Comparison of ENCODE assay signal across 11 mouse cellular contexts in genomic region chr1:36261708-36262504, GRCm38 (mm10). TPM values are rescaled to one million over a fixed set of nuclear protein-coding genes. Genes with fewer than 3 reads are reported as not detected.
DNase-seq lines count a peak whose midpoint lies in the region; ATAC-seq and TF ChIP-seq lines count a peak whose summit lies in the region.
"Had no signal": no experiment of that assay in that cellular context is flagged by ENCODE, and none has a peak within 500 bp of the region (broad histone marks: within the 10 kb centered on the region; RNA-seq: fewer than 3 reads in every experiment).

No protein-coding gene starts in this region.

- H3K9ac ChIP-seq in liver, embryonic 15.5 days = no peak overlapping the region
- no peak overlapping the region for H3K9ac ChIP-seq in forebrain, embryonic 13.5 days
- H3K9ac ChIP-seq: limb, embryonic 12.5 days had no signal

- H3K4me2 ChIP-seq in liver, embryonic 15.5 days = no peak overlapping the region
- no peak overlapping the region for H3K4me2 ChIP-seq in forebrain, embryonic 13.5 days
- H3K4me2 ChIP-seq: limb, embryonic 12.5 days had no signal

- peaks cover 15% of the 10 kb centered on the region for H3K4me1 ChIP-seq in liver, embryonic 15.5 days (replicated peaks)
- peaks cover 42% of the 10 kb centered on the region for H3K4me1 ChIP-seq in spleen, adult 2 months (ENCODE audit: control insufficient read depth, insufficient read depth, insufficient read length)
- no peaks in the 10 kb centered on the region for H3K4me1 ChIP-seq in forebrain, embryonic 13.5 days
- no peaks in the 10 kb centered on the region for H3K4me1 ChIP-seq in limb, embryonic 10.5 days
- H3K4me1 ChIP-seq: limb, embryonic 12.5 days had no signal

- H3K9me3 ChIP-seq in liver, embryonic 15.5 days (replicated peaks) = no peaks in the 10 kb centered on the region
- no peaks in the 10 kb centered on the region; the same call in 1 of the 2 replicates for H3K9me3 ChIP-seq in forebrain, embryonic 13.5 days (replicated peaks)
- no peaks in the 10 kb centered on the region for H3K9me3 ChIP-seq in limb, embryonic 10.5 days (replicated peaks)
- H3K9me3 ChIP-seq: limb, embryonic 12.5 days had no signal

- WGBS in liver, embryonic 15.5 days (ENCODE audit: insufficient replicate concordance) = 31% methylated on average over 19 of the region's 19 CpGs
- WGBS in spleen, adult 2 months = 20% methylated on average over 19 of the region's 19 CpGs
- 87% methylated on average over 19 of the region's 19 CpGs for WGBS in forebrain, embryonic 13.5 days
- WGBS in limb, embryonic 10.5 days = 84% methylated on average over 19 of the region's 19 CpGs

- DNase-seq in lung, adult 18-20 months = peak; percentile 42
- no peak for DNase-seq in lung, postnatal 14 days
- peak; percentile 60 for DNase-seq in MEL-GATA-1-ER (ENCODE audit: extremely low read depth, low read depth)
- DNase-seq in spleen, adult 2 months (ENCODE audit: low read depth in 1 of 2, low spot score in 2 of 2) = peak in 1 of 2 experiments; percentile 52
- DNase-seq in cerebellum, adult 9-11 months = no peak
- no peak for DNase-seq in limb, embryonic 10.5 days (ENCODE audit: low spot score)
- DNase-seq: kidney, postnatal 14 days; retina, postnatal 1 day had no signal

- H3K36me3 ChIP-seq in liver, embryonic 15.5 days (replicated peaks) = no peaks in the 10 kb centered on the region
- H3K36me3 ChIP-seq in spleen, adult 2 months (ENCODE audit: control insufficient read depth, insufficient read depth, low read length) = peaks cover 5% of the 10 kb centered on the region
- H3K36me3 ChIP-seq in forebrain, embryonic 13.5 days (ENCODE audit: poor library complexity, severe bottlenecking) = no peaks in the 10 kb centered on the region
- no peaks in the 10 kb centered on the region for H3K36me3 ChIP-seq in limb, embryonic 10.5 days
- H3K36me3 ChIP-seq: limb, embryonic 12.5 days had no signal

- no peak for ATAC-seq in liver, embryonic 15.5 days (ENCODE audit: insufficient read depth)
- ATAC-seq in forebrain, embryonic 13.5 days = no peak

- peak overlapping the region; percentile 42 for H3K27ac ChIP-seq in liver, embryonic 15.5 days (replicated peaks)
- peak overlapping the region; percentile 88 for H3K27ac ChIP-seq in spleen, adult 2 months (ENCODE audit: insufficient read depth, low read length)
- no peak overlapping the region for H3K27ac ChIP-seq in forebrain, embryonic 13.5 days
- H3K27ac ChIP-seq in limb, embryonic 10.5 days = no peak overlapping the region
- H3K27ac ChIP-seq: limb, embryonic 12.5 days had no signal

- no peaks in the 10 kb centered on the region for H3K27me3 ChIP-seq in liver, embryonic 15.5 days
- no peaks in the 10 kb centered on the region for H3K27me3 ChIP-seq in spleen, adult 2 months (ENCODE audit: control insufficient read depth, insufficient read depth, low read length)
- H3K27me3 ChIP-seq in forebrain, embryonic 13.5 days = 0 out of 2 replicates have a peak, but pooled peaks cover 3% of the 10 kb centered on the region
- no peaks in the 10 kb centered on the region for H3K27me3 ChIP-seq in limb, embryonic 10.5 days (ENCODE audit: low read depth, poor library complexity, severe bottlenecking)
- H3K27me3 ChIP-seq: limb, embryonic 12.5 days had no signal

- no peak overlapping the region for H3K4me3 ChIP-seq in liver, embryonic 15.5 days (replicated peaks)
- H3K4me3 ChIP-seq in spleen, adult 2 months (ENCODE audit: extremely low read depth, insufficient read depth, insufficient read length) = no peak overlapping the region
- H3K4me3 ChIP-seq in forebrain, embryonic 13.5 days = no peak overlapping the region
- H3K4me3 ChIP-seq in limb, embryonic 10.5 days = no peak overlapping the region
- H3K4me3 ChIP-seq: limb, embryonic 12.5 days had no signal

- TF ChIP-seq CTCF in spleen, adult 2 months (IDR thresholded peaks at IDR 0.05; ENCODE audit: extremely low read depth, insufficient read depth, insufficient read length, insufficient replicate concordance) = no peak

- peak; percentile 32; the same call in 1 of the 2 replicates for TF ChIP-seq POLR2A in spleen, adult 2 months (IDR thresholded peaks at IDR 0.05; ENCODE audit: low read depth, low read length)

RNA-seq across cellular contexts. Expression of gene Neurl3, which starts 12.6 kb away (rescaled TPM):
- polyA plus RNA-seq in liver, embryonic 15.5 days (2015; fragmentation: Nextera tagmentation; extraction: Ambion mirVana) = 2.4 and 3.0 TPM in 2 replicates
- polyA plus RNA-seq in spleen, adult 2 months (2012; rRNA removed) = 66.0 and 80.9 TPM in 2 replicates
- 0.32 and 0.43 TPM in 2 replicates for polyA plus RNA-seq in forebrain, embryonic 13.5 days (2015; fragmentation: Nextera tagmentation; extraction: Ambion mirVana)
- polyA plus RNA-seq in limb, embryonic 10.5 days (2016; fragmentation: Nextera tagmentation; extraction: Ambion mirVana) = 0.45 and 1.0 TPM in 2 replicates

RNA-seq across cellular contexts. Expression of gene Uggt1, which starts 17.4 kb away (rescaled TPM):
- polyA plus RNA-seq in liver, embryonic 15.5 days (2015; fragmentation: Nextera tagmentation; extraction: Ambion mirVana) = 19.4 and 19.5 TPM in 2 replicates
- 13.5 and 15.9 TPM in 2 replicates for polyA plus RNA-seq in spleen, adult 2 months (2012; rRNA removed)
- 47.4 and 50.3 TPM in 2 replicates for polyA plus RNA-seq in forebrain, embryonic 13.5 days (2015; fragmentation: Nextera tagmentation; extraction: Ambion mirVana)
- polyA plus RNA-seq in limb, embryonic 10.5 days (2016; fragmentation: Nextera tagmentation; extraction: Ambion mirVana) = 54.1 and 55.2 TPM in 2 replicates

RNA-seq across cellular contexts. Expression of gene Arid5a, which starts 45.6 kb away (rescaled TPM):
- polyA plus RNA-seq in liver, embryonic 15.5 days (2015; fragmentation: Nextera tagmentation; extraction: Ambion mirVana) = 3.5 and 4.2 TPM in 2 replicates
- 29.6 and 39.6 TPM in 2 replicates for polyA plus RNA-seq in spleen, adult 2 months (2012; rRNA removed)
- polyA plus RNA-seq in forebrain, embryonic 13.5 days (2015; fragmentation: Nextera tagmentation; extraction: Ambion mirVana) = 1.5 and 2.2 TPM in 2 replicates
- 2.8 and 4.2 TPM in 2 replicates for polyA plus RNA-seq in limb, embryonic 10.5 days (2016; fragmentation: Nextera tagmentation; extraction: Ambion mirVana)

Comparison
In these comparisons a context has a peak if more than half of its experiments do, and no peak if none do; other contexts are left out.
1. DNase-seq: peak in lung, adult 18-20 months (2 of 2) and MEL-GATA-1-ER (single experiment); none in lung, postnatal 14 days (single experiment), cerebellum, adult 9-11 months (single experiment) and limb, embryonic 10.5 days (single experiment).
2. H3K27ac ChIP-seq: peak in liver, embryonic 15.5 days (single experiment) and spleen, adult 2 months (single experiment); none in forebrain, embryonic 13.5 days (single experiment) and limb, embryonic 10.5 days (single experiment).
3. RNA of gene Neurl3, which starts 12.6 kb away (polyA plus RNA-seq): 66.0 to 80.9 TPM in spleen, adult 2 months; 2.4 to 3.0 TPM in liver, embryonic 15.5 days, 0.45 to 1.0 TPM in limb, embryonic 10.5 days and 0.32 to 0.43 TPM in forebrain, embryonic 13.5 days; every median in the first group is over 10 times any median in the second.